Comparison of ENCODE assay signal across 23 mouse cellular contexts in genomic region chr2:120337886-120338285, GRCm38 (mm10). TPM values are rescaled to one million over a fixed set of nuclear protein-coding genes. Genes with fewer than 3 reads are reported as not detected.
A peak's percentile ranks its signal among the peaks of the same experiment; 100 is the strongest.
DNase-seq lines count a peak whose midpoint lies in the region; ATAC-seq and TF ChIP-seq lines count a peak whose summit lies in the region.
"Had no signal": no experiment of that assay in that cellular context is flagged by ENCODE, and none has a peak within 500 bp of the region (broad histone marks: within the 10 kb centered on the region; RNA-seq: fewer than 3 reads in every experiment).

No protein-coding gene starts in this region.

- H3K36me3 ChIP-seq in kidney, postnatal 0 days (ENCODE audit: insufficient read depth, low read length), result peaks cover 34% of the 10 kb centered on the region

- H3K4me2 ChIP-seq in kidney, postnatal 0 days (ENCODE audit: low read length), result no peak overlapping the region
- H3K4me2 ChIP-seq: embryonic facial prominence, embryonic 13.5 days; forebrain, embryonic 13.5 days; heart, embryonic 13.5 days; hindbrain, embryonic 12.5 days; liver, embryonic 12.5 days; midbrain, embryonic 15.5 days; neural tube, embryonic 12.5 days had no signal

- no peak overlapping the region for H3K27ac ChIP-seq in kidney, postnatal 0 days
- H3K27ac ChIP-seq: embryonic facial prominence, embryonic 13.5 days; forebrain, embryonic 13.5 days; heart, embryonic 13.5 days; hindbrain, embryonic 12.5 days; liver, embryonic 12.5 days; midbrain, embryonic 15.5 days; neural tube, embryonic 12.5 days had no signal

- ATAC-seq in kidney, postnatal 0 days (replicated peaks; ENCODE audit: low FRiP score, low read depth), result no peak
- no peak for ATAC-seq in erythroblast, adult 5-6 weeks (replicated peaks; ENCODE audit: low FRiP score, poor library complexity, severe bottlenecking)
- ATAC-seq: forebrain, embryonic 13.5 days; liver, embryonic 12.5 days; midbrain, embryonic 15.5 days had no signal

- H3K4me1 ChIP-seq in kidney, postnatal 0 days (replicated peaks; ENCODE audit: insufficient read depth, low read length), result no peaks in the 10 kb centered on the region
- H3K4me1 ChIP-seq: embryonic facial prominence, embryonic 13.5 days; forebrain, embryonic 13.5 days; heart, embryonic 13.5 days; hindbrain, embryonic 12.5 days; liver, embryonic 12.5 days; midbrain, embryonic 15.5 days; neural tube, embryonic 12.5 days had no signal

- no peaks in the 10 kb centered on the region for H3K9me3 ChIP-seq in kidney, postnatal 0 days (replicated peaks; ENCODE audit: low read length)
- H3K9me3 ChIP-seq: embryonic facial prominence, embryonic 13.5 days; forebrain, embryonic 13.5 days; heart, embryonic 13.5 days; hindbrain, embryonic 12.5 days; liver, embryonic 12.5 days; midbrain, embryonic 15.5 days; neural tube, embryonic 12.5 days had no signal

- no peaks in the 10 kb centered on the region for H3K27me3 ChIP-seq in kidney, postnatal 0 days (ENCODE audit: insufficient read depth, low read length)
- H3K27me3 ChIP-seq: embryonic facial prominence, embryonic 13.5 days; forebrain, embryonic 13.5 days; heart, embryonic 13.5 days; hindbrain, embryonic 12.5 days; liver, embryonic 12.5 days; midbrain, embryonic 15.5 days; neural tube, embryonic 12.5 days had no signal

- DNase-seq in embryo, embryonic 11 days, result peak; percentile 11
- no peak for DNase-seq in embryo, embryonic 9.5 days (ENCODE audit: extremely low spot score)
- peak; percentile 34 for DNase-seq in kidney, postnatal 0 days (ENCODE audit: low spot score)
- DNase-seq in kidney, adult 11 months, result no peak
- peak; percentile 42 for DNase-seq in 3T3-L1 (ENCODE audit: low read depth, low spot score)
- peak; percentile 30 for DNase-seq in brain, adult 2 months (ENCODE audit: low read depth, low spot score)
- no peak for DNase-seq in cerebellum, postnatal 25 days
- DNase-seq: B cell, adult 2 months; cerebellum, adult 2 months; gastrocnemius, postnatal 36 days; kidney, adult 9 months; lung, postnatal 36 days; thymus, postnatal 4 days had no signal

- WGBS in kidney, postnatal 0 days, result 58% methylated on average over 2 of the region's 2 CpGs

- no peak overlapping the region for H3K9ac ChIP-seq in kidney, postnatal 0 days (ENCODE audit: low read depth, low read length)
- H3K9ac ChIP-seq: embryonic facial prominence, embryonic 13.5 days; forebrain, embryonic 13.5 days; heart, embryonic 13.5 days; hindbrain, embryonic 12.5 days; liver, embryonic 12.5 days; midbrain, embryonic 15.5 days; neural tube, embryonic 12.5 days had no signal

- TF ChIP-seq CTCF in kidney, postnatal 0 days (IDR thresholded peaks at IDR 0.05; ENCODE audit: low read depth), result peak; percentile 52

- no peak overlapping the region for H3K4me3 ChIP-seq in kidney, postnatal 0 days (replicated peaks; ENCODE audit: low read depth, low read length)
- H3K4me3 ChIP-seq: embryonic facial prominence, embryonic 13.5 days; forebrain, embryonic 13.5 days; heart, embryonic 13.5 days; hindbrain, embryonic 12.5 days; liver, embryonic 12.5 days; midbrain, embryonic 15.5 days; neural tube, embryonic 12.5 days had no signal

RNA-seq across cellular contexts. Expression of gene Vps39, which starts 15.1 kb away (rescaled TPM):
- 13.9 and 15.2 TPM in 2 replicates for polyA plus RNA-seq in kidney, postnatal 0 days (2015; fragmentation: Nextera tagmentation; extraction: Ambion mirVana)
- 8.8 and 13.2 TPM in 2 replicates for total RNA-seq in erythroblast, adult 5-6 weeks (2015; ENCODE audit: low replicate concordance)
- 8.8 and 10.6 TPM in 2 replicates for total RNA-seq in erythroblast, adult 5-6 weeks (2017; ENCODE audit: low replicate concordance)

RNA-seq across cellular contexts. Expression of gene Pla2g4f, which starts 23.9 kb away (rescaled TPM):
- polyA plus RNA-seq in kidney, postnatal 0 days (2015; fragmentation: Nextera tagmentation; extraction: Ambion mirVana), result 0.07 TPM in 1 of 2 replicates, not detected in the other
- total RNA-seq in erythroblast, adult 5-6 weeks (2015; ENCODE audit: low replicate concordance), result not detected in 2 replicates
- not detected in 2 replicates for total RNA-seq in erythroblast, adult 5-6 weeks (2017; ENCODE audit: low replicate concordance)
- total RNA-seq: gastrocnemius, postnatal 36 days; layer of hippocampus, adult 18-20 months had no signal
- polyA plus RNA-seq: forebrain, embryonic 13.5 days; liver, embryonic 12.5 days; midbrain, embryonic 15.5 days; neural tube, embryonic 12.5 days had no signal

RNA-seq across cellular contexts. Expression of gene Pla2g4d, which starts 48.9 kb away (rescaled TPM):
- polyA plus RNA-seq in kidney, postnatal 0 days (2015; fragmentation: Nextera tagmentation; extraction: Ambion mirVana), result 0.05 and 0.07 TPM in 2 replicates
- total RNA-seq in erythroblast, adult 5-6 weeks (2015; ENCODE audit: low replicate concordance), result not detected in 2 replicates
- total RNA-seq in erythroblast, adult 5-6 weeks (2017; ENCODE audit: low replicate concordance), result not detected in 2 replicates
- total RNA-seq: ES-E14; gastrocnemius, postnatal 36 days; layer of hippocampus, adult 18-20 months had no signal
- polyA plus RNA-seq: embryonic facial prominence, embryonic 13.5 days; forebrain, embryonic 13.5 days; heart, embryonic 13.5 days; hindbrain, embryonic 12.5 days; liver, embryonic 12.5 days had no signal

Comparison
In these comparisons a context has a peak if more than half of its experiments do, and no peak if none do; other contexts are left out.
1. DNase-seq: peak in embryo, embryonic 11 days (single experiment), kidney, postnatal 0 days (single experiment), 3T3-L1 (single experiment) and brain, adult 2 months (single experiment); none in embryo, embryonic 9.5 days (single experiment), kidney, adult 11 months (single experiment) and cerebellum, postnatal 25 days (0 of 2).